Mouse (Mus musculus): ENCODE measurements around the gene Rora.

Rora gene

DNA sequence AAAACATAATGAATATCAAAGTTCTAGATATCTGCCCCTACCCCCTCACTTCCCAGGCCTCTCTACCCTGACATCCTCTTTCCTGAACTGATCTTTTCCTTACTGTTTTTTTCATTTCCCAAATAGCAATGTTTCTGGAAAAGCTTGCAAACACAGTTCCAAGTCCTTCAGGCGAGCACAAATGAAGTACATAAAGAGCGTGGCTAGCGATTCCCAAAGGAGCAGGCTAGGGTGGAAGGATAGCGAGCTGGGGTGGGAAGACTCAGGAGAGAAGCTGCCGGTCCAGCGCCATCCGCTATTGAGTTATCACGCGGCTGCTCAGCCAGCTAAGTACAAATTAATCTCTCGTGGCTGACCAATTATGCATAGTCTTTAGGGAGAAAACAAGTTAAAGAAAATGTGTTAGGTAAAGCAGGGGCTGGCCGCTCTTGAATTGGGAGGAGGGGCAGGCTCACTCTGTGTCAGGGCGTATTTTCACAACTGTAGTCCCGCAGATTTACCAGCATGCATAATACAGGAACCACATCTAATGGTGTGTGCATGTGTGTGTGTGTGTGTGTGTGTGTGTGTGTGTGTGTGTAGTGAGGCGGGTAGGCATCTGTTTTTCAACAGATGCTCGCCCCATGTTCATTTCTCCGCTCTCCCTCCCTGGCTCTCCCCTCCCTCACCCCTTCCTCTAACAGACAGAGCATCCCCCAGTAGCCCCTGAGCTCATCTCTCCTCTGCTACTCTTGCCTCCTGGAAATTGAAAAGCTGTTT is 188.7 kb downstream of the Rora start:
- no peak overlapping the region for H3K4me3 ChIP-seq (replicated peaks; ENCODE audit: low read length)
- H3K4me1 ChIP-seq (replicated peaks; ENCODE audit: low read depth, low read length): no peaks in the 10 kb centered on the region
- H3K27me3 ChIP-seq (ENCODE audit: insufficient read depth, low read length): no peaks in the 10 kb centered on the region
- H3K9me3 ChIP-seq (ENCODE audit: low read length): no peaks in the 10 kb centered on the region
- no peak for TF ChIP-seq POU5F1 (IDR thresholded peaks at IDR 0.05; ENCODE audit: borderline replicate concordance, low read length)
- TF ChIP-seq NANOG (IDR thresholded peaks at IDR 0.05; ENCODE audit: borderline replicate concordance, low read length): no peak
- no peak for TF ChIP-seq CTCF (conservative IDR thresholded peaks at IDR 0.05; ENCODE audit: low read length)
- no peaks in the 10 kb centered on the region for H3K36me3 ChIP-seq (ENCODE audit: insufficient read depth, low read length)

GRCm38 (mm10) chr9:68845556-68845955 is 192.0 kb downstream of the Rora start:
- Histone ChIP-seq H3K9me3 (ENCODE audit: low read length) (no peaks in the 10 kb centered on the region), H3K36me3 (ENCODE audit: insufficient read depth, low read length) (no peaks in the 10 kb centered on the region), H3K4me1 (replicated peaks; ENCODE audit: low read depth, low read length) (no peaks in the 10 kb centered on the region), H3K4me3 (replicated peaks; ENCODE audit: low read length) (no peak overlapping the region), H3K27me3 (ENCODE audit: insufficient read depth, low read length) (no peaks in the 10 kb centered on the region)
- TF ChIP-seq POU5F1 (IDR thresholded peaks at IDR 0.05; ENCODE audit: borderline replicate concordance, low read length): no peak
- TF ChIP-seq NANOG (IDR thresholded peaks at IDR 0.05; ENCODE audit: borderline replicate concordance, low read length): no peak

DNA sequence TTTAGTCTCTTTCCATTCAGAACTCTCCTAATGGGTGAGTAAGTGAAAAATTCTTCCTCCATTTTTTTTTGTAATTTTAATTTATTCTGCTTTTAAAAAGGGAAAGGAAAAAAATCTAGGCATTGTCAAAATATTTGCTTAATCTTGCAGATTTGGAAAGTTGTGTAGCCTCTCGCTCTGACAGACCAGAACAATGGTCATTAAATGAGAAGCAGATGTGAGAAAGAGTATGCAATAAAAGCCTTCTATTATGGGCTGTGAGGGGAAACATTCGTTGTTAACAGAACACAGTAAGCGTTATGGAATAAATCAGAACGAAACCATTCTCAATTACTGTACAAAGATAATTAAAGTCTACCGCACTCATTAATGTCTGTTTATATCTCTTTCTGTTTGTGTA is 196.7 kb downstream of the Rora start:
- TF ChIP-seq POU5F1 (IDR thresholded peaks at IDR 0.05; ENCODE audit: borderline replicate concordance, low read length) (no peak), CTCF (conservative IDR thresholded peaks at IDR 0.05; ENCODE audit: low read length) (no peak), NANOG (IDR thresholded peaks at IDR 0.05; ENCODE audit: borderline replicate concordance, low read length) (no peak)
- Histone ChIP-seq H3K27me3 (ENCODE audit: insufficient read depth, low read length) (no peaks in the 10 kb centered on the region), H3K9me3 (ENCODE audit: low read length) (no peaks in the 10 kb centered on the region), H3K36me3 (ENCODE audit: insufficient read depth, low read length) (no peaks in the 10 kb centered on the region), H3K4me3 (replicated peaks; ENCODE audit: low read length) (no peak overlapping the region), H3K4me1 (replicated peaks; ENCODE audit: low read depth, low read length) (no peaks in the 10 kb centered on the region)

DNA sequence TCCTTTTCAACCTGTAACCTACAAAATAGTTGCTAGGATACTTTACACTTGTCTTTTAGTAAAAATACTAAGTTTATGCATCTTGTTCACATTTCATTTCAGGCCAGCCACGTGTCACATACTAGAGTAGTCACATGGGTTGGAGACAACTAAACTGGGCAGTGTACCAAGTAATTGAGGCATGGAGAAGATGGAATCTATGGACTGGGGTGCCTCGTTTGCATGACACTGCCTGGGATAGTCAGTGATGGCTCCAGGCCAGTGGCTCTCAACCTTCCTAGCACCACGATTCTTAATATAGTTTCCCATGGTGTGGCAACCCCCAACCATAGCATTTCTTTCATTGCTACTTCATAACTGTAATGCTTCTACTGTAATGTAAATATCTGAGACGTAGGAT is 198.6 kb downstream of the Rora start:
- no peak for TF ChIP-seq NANOG (IDR thresholded peaks at IDR 0.05; ENCODE audit: borderline replicate concordance, low read length)
- no peak for TF ChIP-seq POU5F1 (IDR thresholded peaks at IDR 0.05; ENCODE audit: borderline replicate concordance, low read length)
- TF ChIP-seq CTCF (conservative IDR thresholded peaks at IDR 0.05; ENCODE audit: low read length): no peak
- Histone ChIP-seq H3K9me3 (ENCODE audit: low read length) (no peaks in the 10 kb centered on the region), H3K4me3 (replicated peaks; ENCODE audit: low read length) (no peak overlapping the region), H3K4me1 (replicated peaks; ENCODE audit: low read depth, low read length) (no peaks in the 10 kb centered on the region), H3K27me3 (ENCODE audit: insufficient read depth, low read length) (no peaks in the 10 kb centered on the region), H3K36me3 (ENCODE audit: insufficient read depth, low read length) (no peaks in the 10 kb centered on the region)

GRCm38 (mm10) chr9:68852934-68853333 is 199.3 kb downstream of the Rora start:
- H3K4me3 ChIP-seq (replicated peaks; ENCODE audit: low read length): no peak overlapping the region
- TF ChIP-seq POU5F1 (IDR thresholded peaks at IDR 0.05; ENCODE audit: borderline replicate concordance, low read length): no peak
- TF ChIP-seq CTCF (conservative IDR thresholded peaks at IDR 0.05; ENCODE audit: low read length): no peak
- TF ChIP-seq NANOG (IDR thresholded peaks at IDR 0.05; ENCODE audit: borderline replicate concordance, low read length): no peak
- H3K4me1 ChIP-seq (replicated peaks; ENCODE audit: low read depth, low read length): no peaks in the 10 kb centered on the region
- no peaks in the 10 kb centered on the region for H3K27me3 ChIP-seq (ENCODE audit: insufficient read depth, low read length)
- H3K9me3 ChIP-seq (ENCODE audit: low read length): no peaks in the 10 kb centered on the region
- H3K36me3 ChIP-seq (ENCODE audit: insufficient read depth, low read length): no peaks in the 10 kb centered on the region

- no peak for TF ChIP-seq NANOG (IDR thresholded peaks at IDR 0.05; ENCODE audit: borderline replicate concordance, low read length)
- H3K4me3 ChIP-seq (replicated peaks; ENCODE audit: low read length): no peak overlapping the region
- H3K9me3 ChIP-seq (ENCODE audit: low read length): peaks cover 11% of the 10 kb centered on the region
- H3K36me3 ChIP-seq (ENCODE audit: insufficient read depth, low read length): no peaks in the 10 kb centered on the region
- H3K4me1 ChIP-seq (replicated peaks; ENCODE audit: low read depth, low read length): no peaks in the 10 kb centered on the region
- H3K27me3 ChIP-seq (ENCODE audit: insufficient read depth, low read length): no peaks in the 10 kb centered on the region
Measured at GRCm38 (mm10) chr9:68859500-68859899, 205.9 kb downstream of the Rora start.

GRCm38 (mm10) chr9:68866317-68866716 is 212.7 kb downstream of the Rora start:
- peaks cover 2% of the 10 kb centered on the region; the same call in 1 of the 2 replicates for H3K4me1 ChIP-seq (replicated peaks; ENCODE audit: low read depth, low read length)
- peaks cover 14% of the 10 kb centered on the region for H3K9me3 ChIP-seq (ENCODE audit: low read length)
- TF ChIP-seq CTCF (conservative IDR thresholded peaks at IDR 0.05; ENCODE audit: low read length): no peak
- TF ChIP-seq NANOG (IDR thresholded peaks at IDR 0.05; ENCODE audit: borderline replicate concordance, low read length): no peak
- TF ChIP-seq POU5F1 (IDR thresholded peaks at IDR 0.05; ENCODE audit: borderline replicate concordance, low read length): no peak
- no peaks in the 10 kb centered on the region for H3K27me3 ChIP-seq (ENCODE audit: insufficient read depth, low read length)
- no peak overlapping the region for H3K4me3 ChIP-seq (replicated peaks; ENCODE audit: low read length)
- H3K36me3 ChIP-seq (ENCODE audit: insufficient read depth, low read length): no peaks in the 10 kb centered on the region

- Histone ChIP-seq H3K4me3 (replicated peaks; ENCODE audit: low read length) (no peak overlapping the region), H3K36me3 (ENCODE audit: insufficient read depth, low read length) (no peaks in the 10 kb centered on the region), H3K9me3 (ENCODE audit: low read length) (no peaks in the 10 kb centered on the region), H3K27me3 (ENCODE audit: insufficient read depth, low read length) (no peaks in the 10 kb centered on the region), H3K4me1 (replicated peaks; ENCODE audit: low read depth, low read length) (peaks cover 2% of the 10 kb centered on the region; the same call in 1 of the 2 replicates)
- TF ChIP-seq POU5F1 (IDR thresholded peaks at IDR 0.05; ENCODE audit: borderline replicate concordance, low read length) (no peak), NANOG (IDR thresholded peaks at IDR 0.05; ENCODE audit: borderline replicate concordance, low read length) (no peak), CTCF (conservative IDR thresholded peaks at IDR 0.05; ENCODE audit: low read length) (no peak)
Measured at GRCm38 (mm10) chr9:68873838-68874237, 220.3 kb downstream of the Rora start.

GRCm38 (mm10) chr9:68874544-68874943 is 221.0 kb downstream of the Rora start:
- no peak for TF ChIP-seq POU5F1 (IDR thresholded peaks at IDR 0.05; ENCODE audit: borderline replicate concordance, low read length)
- TF ChIP-seq NANOG (IDR thresholded peaks at IDR 0.05; ENCODE audit: borderline replicate concordance, low read length): no peak
- TF ChIP-seq CTCF (conservative IDR thresholded peaks at IDR 0.05; ENCODE audit: low read length): no peak
- Histone ChIP-seq H3K36me3 (ENCODE audit: insufficient read depth, low read length) (no peaks in the 10 kb centered on the region), H3K4me3 (replicated peaks; ENCODE audit: low read length) (no peak overlapping the region), H3K9me3 (ENCODE audit: low read length) (no peaks in the 10 kb centered on the region), H3K27me3 (ENCODE audit: insufficient read depth, low read length) (no peaks in the 10 kb centered on the region), H3K4me1 (replicated peaks; ENCODE audit: low read depth, low read length) (peaks cover 2% of the 10 kb centered on the region; the same call in 1 of the 2 replicates)

Data from E14TG2a.4 (cell line).